Mouse (Mus musculus) midbrain, embryonic 15.5 days (tissue): ENCODE results near the gene Nfkbid. TPM values are rescaled to one million over a fixed set of nuclear protein-coding genes. Genes with fewer than 3 reads are reported as not detected.

Source experiments
- ATAC-seq: fragments of 200-750 bp; cut with Nextera tagmentation; replicated peaks from 2 replicates; pipeline ENCODE4 v1.8.0; 2017; ENCODE audit warnings: moderate TSS enrichment
- H3K27ac ChIP-seq: fragments of 300-500 bp; sonication (generic); 2 replicates; pipeline ENCODE4 v1.5.1; 2015; ENCODE audit warnings: mild to moderate bottlenecking, inconsistent platforms
- H3K27me3 ChIP-seq: fragments of 300-500 bp; sonication (generic); replicated peaks from 2 replicates; pipeline ENCODE4 v1.6.1; 2015; ENCODE audit warnings: inconsistent platforms
- H3K36me3 ChIP-seq: fragments of 300-500 bp; sonication (generic); replicated peaks from 2 replicates; pipeline ENCODE4 v1.6.1; 2015; ENCODE audit warnings: inconsistent platforms
- H3K4me1 ChIP-seq: fragments of 300-500 bp; sonication (generic); 2 replicates; pipeline ENCODE4 v1.6.1; 2015; ENCODE audit warnings: inconsistent platforms
- H3K4me2 ChIP-seq: fragments of 300-500 bp; sonication (generic); 2 replicates; pipeline ENCODE4 v1.6.1; 2015; ENCODE audit warnings: inconsistent platforms, mild to moderate bottlenecking, moderate library complexity
- H3K4me3 ChIP-seq: fragments of 300-500 bp; sonication (generic); 2 replicates; pipeline ENCODE4 v1.5.1; 2015; ENCODE audit warnings: mild to moderate bottlenecking, inconsistent platforms
- H3K9ac ChIP-seq: fragments of 300-500 bp; sonication (generic); 2 replicates; pipeline ENCODE4 v1.6.1; 2015; ENCODE audit warnings: mild to moderate bottlenecking, inconsistent platforms
- H3K9me3 ChIP-seq: fragments of 300-500 bp; sonication (generic); 2 replicates; pipeline ENCODE4 v1.6.1; 2016; ENCODE audit warnings: inconsistent platforms
- WGBS: fragments of 180-500 bp; shearing (Covaris S2); methylation state at CpG from one replicate; pipeline ENCODE4 v1.1.7; 2015; ENCODE audit warnings: mixed read lengths; 5-methylcytosine and 5-hydroxymethylcytosine counted together
- polyA plus RNA-seq: library from polyadenylated mRNA; unstranded; fragments of >200 nt; fragmentation: Nextera tagmentation; extraction: Ambion mirVana; gene quantifications from 2 replicates; pipeline ENCODE4 v1.2.1, GENCODE M21; 2015

Gene Nfkbid
- polyA plus RNA-seq, 1 experiment from 2014 or later, result 2.8 TPM

DNA sequence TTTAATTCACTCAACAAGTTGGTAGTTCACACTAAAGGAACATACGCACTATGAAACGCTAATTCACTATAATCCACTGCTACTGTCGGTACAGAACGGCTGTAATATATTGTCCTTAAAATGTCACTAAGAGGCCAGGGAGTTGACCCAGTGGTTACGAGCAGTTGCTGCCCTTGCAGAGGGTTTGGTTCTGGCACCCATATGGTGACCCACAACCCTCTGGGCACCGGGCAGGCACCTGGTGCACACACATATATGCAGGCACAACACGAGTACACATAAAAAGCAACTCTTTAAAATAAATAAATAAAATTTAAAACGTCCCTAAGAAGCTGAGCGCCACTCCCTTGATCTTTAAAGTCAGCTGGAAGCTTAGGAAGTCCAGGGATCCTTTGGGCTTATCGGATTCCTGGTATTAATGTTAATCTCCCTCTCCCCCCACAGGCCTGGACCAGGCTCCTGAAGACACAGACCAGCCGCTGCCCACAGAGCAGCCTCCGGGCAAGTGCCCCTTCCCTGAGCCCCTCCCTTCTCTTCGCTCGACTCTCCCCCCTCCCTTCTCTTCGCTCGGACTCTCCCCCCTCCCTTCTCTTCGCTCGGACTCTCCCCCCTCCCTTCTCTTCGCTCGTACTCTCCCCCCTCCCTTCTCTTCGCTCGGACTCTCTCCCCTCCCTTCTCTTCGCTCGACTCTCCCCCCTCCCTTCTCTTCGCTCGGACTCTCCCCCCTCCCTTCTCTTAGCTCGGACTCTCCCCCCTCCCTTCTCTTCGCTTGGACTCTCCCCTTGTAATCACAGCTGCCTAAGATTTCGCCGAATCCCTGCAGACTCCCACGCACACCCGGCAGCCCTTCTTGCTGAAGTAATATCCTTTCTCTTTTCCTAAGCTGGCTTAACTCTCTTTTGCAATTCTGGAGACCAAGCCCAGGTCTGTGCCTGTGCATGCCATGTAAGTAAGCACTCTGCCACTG lies 56.2 kb downstream of the Nfkbid start:
- peak overlapping the region; percentile 23 for H3K27ac ChIP-seq

More for the DNA sequence above, 56.2 kb downstream of the Nfkbid start:
- Histone ChIP-seq H3K9ac (peak overlapping the region; percentile 35; the same call in 1 of the 2 replicates), H3K36me3 (no peaks in the 10 kb centered on the region), H3K9me3 (no peaks in the 10 kb centered on the region), H3K4me3 (peak overlapping the region; percentile 38), H3K4me1 (peaks cover 12% of the 10 kb centered on the region), H3K4me2 (peak overlapping the region; percentile 61), H3K27me3 (no peaks in the 10 kb centered on the region)
- ATAC-seq, result peak; percentile 52
- WGBS, result 5% methylated on average over 30 of the region's 32 CpGs

Other genes starting within 250 kb of the Nfkbid start
- gene Cox7a1, start 237.6 kb upstream of the Nfkbid start, polyA plus RNA-seq, result 6.5 and 6.8 TPM in 2 replicates
- 69.8 and 81.5 TPM in 2 replicates for gene Capns1, start 222.9 kb upstream of the Nfkbid start, polyA plus RNA-seq
- 175 and 188 TPM in 2 replicates for gene Polr2i, start 189.8 kb upstream of the Nfkbid start, polyA plus RNA-seq
- gene Tbcb, start 189.5 kb upstream of the Nfkbid start, polyA plus RNA-seq, result 429 and 432 TPM in 2 replicates
- gene Ovol3, start 186.0 kb upstream of the Nfkbid start, polyA plus RNA-seq, result not detected in 2 replicates
- 1.3 and 1.5 TPM in 2 replicates for gene Thap8, start 141.6 kb upstream of the Nfkbid start, polyA plus RNA-seq
- 3.6 and 3.8 TPM in 2 replicates for gene Wdr62, start 141.3 kb upstream of the Nfkbid start, polyA plus RNA-seq
- 106 and 110 TPM in 2 replicates for gene Clip3, start 130.0 kb upstream of the Nfkbid start, polyA plus RNA-seq
- 134 and 135 TPM in 2 replicates for gene Alkbh6, start 113.0 kb upstream of the Nfkbid start, polyA plus RNA-seq
- 16.6 and 17.5 TPM in 2 replicates for gene Syne4, start 106.9 kb upstream of the Nfkbid start, polyA plus RNA-seq
- 0.23 and 2.0 TPM in 2 replicates for gene E130208F15Rik, start 100.0 kb upstream of the Nfkbid start, polyA plus RNA-seq
- gene Sdhaf1, start 97.8 kb upstream of the Nfkbid start, polyA plus RNA-seq, result 16.7 and 17.1 TPM in 2 replicates
- 16.3 and 17.9 TPM in 2 replicates for gene Lrfn3, start 59.0 kb upstream of the Nfkbid start, polyA plus RNA-seq
- gene Tyrobp, start 8.0 kb upstream of the Nfkbid start, polyA plus RNA-seq, result 27.8 and 36.6 TPM in 2 replicates
- 0.53 and 0.59 TPM in 2 replicates for gene Hcst, start 1.9 kb upstream of the Nfkbid start, polyA plus RNA-seq
- gene Aplp1, start 23.8 kb downstream of the Nfkbid start, polyA plus RNA-seq, result 790 and 817 TPM in 2 replicates
- gene Kirrel2, start 36.0 kb downstream of the Nfkbid start, polyA plus RNA-seq, result 1.3 and 2.7 TPM in 2 replicates
- 0.41 and 0.61 TPM in 2 replicates for gene Nphs1, start 36.6 kb downstream of the Nfkbid start, polyA plus RNA-seq
- not detected in 2 replicates for gene Prodh2, start 71.9 kb downstream of the Nfkbid start, polyA plus RNA-seq
- gene Arhgap33, start 113.3 kb downstream of the Nfkbid start, polyA plus RNA-seq, result 144 and 158 TPM in 2 replicates
- 7.8 and 9.9 TPM in 2 replicates for gene Hspb6, start 130.4 kb downstream of the Nfkbid start, polyA plus RNA-seq
- 7.7 and 9.4 TPM in 2 replicates for gene Proser3, start 130.6 kb downstream of the Nfkbid start, polyA plus RNA-seq
- gene Lin37, start 138.1 kb downstream of the Nfkbid start, polyA plus RNA-seq, result 53.6 and 63.8 TPM in 2 replicates
- 87.2 and 90.7 TPM in 2 replicates for gene U2af1l4, start 141.6 kb downstream of the Nfkbid start, polyA plus RNA-seq
- 18.5 and 20.7 TPM in 2 replicates for gene Gm49396, start 141.6 kb downstream of the Nfkbid start, polyA plus RNA-seq
- 121 and 123 TPM in 2 replicates for gene Psenen, start 141.9 kb downstream of the Nfkbid start, polyA plus RNA-seq
- 8.0 and 8.1 TPM in 2 replicates for gene Igflr1, start 143.7 kb downstream of the Nfkbid start, polyA plus RNA-seq
- gene Kmt2b, start 167.0 kb downstream of the Nfkbid start, polyA plus RNA-seq, result 12.1 and 12.3 TPM in 2 replicates
- gene Zbtb32, start 177.2 kb downstream of the Nfkbid start, polyA plus RNA-seq, result 0.36 and 0.41 TPM in 2 replicates
- 0.51 and 0.58 TPM in 2 replicates for gene Upk1a, start 191.1 kb downstream of the Nfkbid start, polyA plus RNA-seq
- 1,061 and 1,083 TPM in 2 replicates for gene Cox6b1, start 204.4 kb downstream of the Nfkbid start, polyA plus RNA-seq
- gene Etv2, start 214.1 kb downstream of the Nfkbid start, polyA plus RNA-seq, result not detected in 2 replicates
- 145 and 149 TPM in 2 replicates for gene Rbm42, start 228.6 kb downstream of the Nfkbid start, polyA plus RNA-seq
- 28.1 and 29.7 TPM in 2 replicates for gene Haus5, start 243.3 kb downstream of the Nfkbid start, polyA plus RNA-seq
- not detected in 2 replicates for gene Pmis2, start 249.9 kb downstream of the Nfkbid start, polyA plus RNA-seq